Mouse (Mus musculus): ENCODE results near the gene Rptor.

The Rptor gene

DNA sequence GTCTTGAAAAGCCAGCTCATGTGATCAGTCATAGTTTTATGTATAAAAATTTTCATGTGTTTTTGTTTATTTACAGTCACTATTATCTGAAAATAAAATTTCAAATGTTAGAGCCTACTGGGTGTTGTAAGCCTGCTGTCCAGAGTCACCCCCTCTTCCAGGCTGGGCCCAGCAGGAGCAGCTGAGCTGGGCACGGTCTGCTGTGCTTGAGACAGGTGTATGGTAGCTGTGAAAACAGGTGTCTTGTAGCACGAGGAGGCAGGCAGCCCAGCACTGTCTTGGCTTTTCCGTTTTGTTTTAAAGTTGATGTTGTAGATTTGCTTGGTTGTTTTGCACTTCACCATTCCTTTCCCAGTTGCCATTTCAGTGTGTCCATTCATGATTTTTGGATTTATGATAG is 87.2 kb downstream of the Rptor start:
- CTCF ChIA-PET, result no interaction called here

DNA sequence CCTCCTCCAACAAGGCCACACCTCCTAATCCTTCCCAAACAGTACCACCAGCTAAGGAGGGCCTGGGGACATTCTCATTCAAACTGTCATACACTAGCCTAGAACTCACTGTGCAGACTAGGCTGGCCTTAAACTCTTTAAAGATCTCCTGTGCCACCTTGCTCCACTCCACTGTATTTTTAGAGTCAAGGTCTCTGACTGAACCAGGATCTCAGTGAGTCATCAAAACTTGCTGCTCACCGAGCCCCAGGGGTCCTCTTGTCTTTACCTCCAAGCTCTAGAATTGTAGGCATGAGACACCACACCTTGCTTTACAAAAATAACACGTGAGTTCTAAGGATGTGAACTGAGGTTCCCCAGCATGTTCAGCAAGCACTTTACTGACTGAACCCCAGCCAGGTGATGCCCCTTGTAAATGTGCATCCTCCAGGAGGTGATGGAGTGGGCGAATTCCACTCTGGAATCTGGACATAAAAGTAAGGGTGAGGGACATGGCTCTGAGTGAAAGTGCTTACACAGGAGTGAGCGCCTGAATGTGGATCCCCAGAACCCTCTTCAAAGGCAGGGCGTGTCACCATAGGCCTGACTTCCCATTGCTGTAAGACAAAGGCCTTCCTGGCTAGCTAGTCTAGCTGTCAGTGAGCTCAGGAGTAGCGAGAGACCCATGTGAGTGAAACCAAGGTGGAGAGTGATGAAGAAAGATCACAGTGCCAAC is 89.6 kb downstream of the Rptor start:
- CTCF ChIA-PET, result no interaction called here

DNA sequence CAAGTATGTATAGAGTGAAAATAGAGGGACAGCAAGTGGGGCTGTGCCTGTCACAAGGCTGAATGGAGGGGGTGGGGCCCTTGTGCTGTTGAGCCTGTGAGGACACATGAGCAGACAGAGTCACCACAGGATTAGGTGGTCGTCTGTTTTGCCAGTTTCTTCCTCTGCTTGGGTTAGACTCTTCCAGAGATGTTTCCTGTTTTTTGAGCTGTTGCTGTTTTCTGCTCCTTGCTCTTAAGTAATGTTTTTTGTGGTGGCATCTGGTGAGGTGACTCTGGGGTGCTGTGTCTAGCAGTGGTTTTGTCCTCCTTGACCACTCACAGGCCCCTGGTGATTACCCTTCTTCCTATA is 90.2 kb downstream of the Rptor start:
- CTCF ChIA-PET, result no interaction called here

DNA sequence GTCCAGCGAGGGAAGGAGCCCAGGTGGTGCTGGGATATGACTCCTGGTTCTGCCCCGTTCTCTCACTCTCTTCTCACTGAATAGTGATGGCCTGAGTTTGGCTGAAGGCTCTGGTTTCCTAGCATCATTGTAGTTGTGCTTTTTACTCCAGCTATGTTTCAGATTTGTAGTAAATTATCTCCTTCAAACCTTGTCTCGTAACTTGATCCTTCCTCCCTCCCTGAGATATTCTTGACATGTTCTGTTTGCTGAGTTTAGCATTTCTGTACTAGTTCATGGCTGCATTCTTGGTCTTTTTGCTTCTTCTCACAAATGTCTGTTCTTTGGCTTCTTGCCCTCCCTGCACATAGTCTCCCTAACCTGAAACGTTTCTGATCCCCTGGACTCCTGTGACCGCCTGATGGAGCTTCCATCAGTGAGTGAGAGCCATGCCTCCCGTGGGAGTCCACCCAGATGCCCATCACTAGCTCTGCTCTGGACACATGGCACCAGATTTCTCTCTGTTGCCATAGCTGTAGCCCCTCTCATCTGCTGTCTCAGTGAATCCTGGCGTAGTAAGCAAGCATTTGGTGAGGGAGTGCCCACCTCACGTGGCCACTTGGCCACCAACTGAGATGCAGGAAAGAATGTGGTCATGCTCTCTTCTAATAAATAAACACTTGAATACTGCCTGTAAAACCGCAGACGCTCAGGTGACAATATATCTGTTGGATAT is 91.6 kb downstream of the Rptor start:
- CTCF ChIA-PET, result no interaction called here

DNA sequence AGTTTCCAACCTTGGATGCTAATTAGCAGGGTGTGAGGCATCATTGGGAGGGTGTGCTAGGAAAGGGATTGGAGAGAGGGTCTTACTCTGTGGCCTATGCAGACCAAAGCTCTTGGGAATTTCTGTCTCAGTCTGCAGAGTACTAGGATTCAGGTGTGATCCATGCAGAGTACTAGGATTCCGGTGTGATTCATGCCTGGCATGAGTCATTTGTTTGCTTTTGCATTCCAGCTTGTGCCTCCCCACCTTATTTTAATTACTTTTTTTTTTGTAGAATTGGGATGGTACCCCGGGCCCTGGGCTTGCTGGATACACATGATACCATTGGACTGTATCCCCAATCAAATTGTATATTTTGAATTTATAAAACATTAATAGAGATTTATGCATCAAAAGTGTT is 93.7 kb downstream of the Rptor start:
- CTCF ChIA-PET, result interaction anchor here (0.6 kb wide), 1 partner anchor 229 kb away, joined by 3 read pairs; no protein-coding TSS in a partner anchor

DNA sequence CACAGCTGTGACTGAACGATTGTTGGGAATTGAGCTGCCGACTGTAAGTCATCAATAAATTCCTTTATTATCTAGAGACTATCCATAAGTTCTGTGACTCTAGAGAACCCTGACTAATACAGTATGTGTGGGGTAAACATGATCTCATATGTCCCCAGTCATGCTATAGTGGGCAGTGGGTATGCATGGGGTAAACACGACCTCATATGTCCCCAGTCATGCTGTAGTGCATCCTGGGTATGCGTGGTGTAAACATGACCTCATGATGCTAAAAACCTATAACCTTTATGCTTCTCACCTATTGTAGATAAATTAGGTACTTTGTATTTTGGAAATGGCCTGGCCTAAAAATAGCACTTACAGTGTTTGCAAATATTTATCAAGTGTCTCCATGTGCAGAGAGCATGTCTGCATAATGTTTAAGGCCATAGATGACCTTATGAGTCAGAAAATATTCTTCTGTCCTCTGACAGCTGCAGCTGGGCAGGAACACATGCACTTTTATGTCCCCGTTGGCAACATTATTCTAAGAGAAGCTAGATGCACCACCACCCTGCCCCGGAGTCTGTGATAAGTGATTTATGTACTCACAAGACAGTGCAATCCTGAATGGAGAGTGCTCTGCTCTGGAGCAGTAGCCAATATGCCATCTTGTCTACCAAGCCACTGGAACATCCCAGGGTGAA is 102.8 kb downstream of the Rptor start:
- CTCF ChIA-PET, result no interaction called here

DNA sequence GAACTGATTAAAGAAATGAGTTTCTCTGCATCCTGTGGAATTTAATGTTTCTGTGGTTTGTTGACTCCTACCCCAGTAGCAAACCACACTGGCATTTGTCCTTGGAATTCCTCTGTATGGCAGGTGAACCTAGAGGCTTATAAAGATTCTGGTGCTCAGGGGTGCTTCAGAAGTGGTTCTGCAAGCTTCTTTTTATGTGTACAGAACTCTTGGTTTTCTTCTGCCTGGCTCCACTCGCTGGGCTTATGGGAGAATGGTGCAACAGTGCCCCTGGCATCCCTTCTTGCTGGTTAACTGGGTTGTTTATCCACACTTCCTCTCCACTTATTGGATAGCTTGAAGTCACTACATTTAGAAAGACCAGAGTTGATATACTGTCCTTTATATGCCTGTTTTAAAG is 104.6 kb downstream of the Rptor start:
- CTCF ChIA-PET, result interaction anchor here (0.7 kb wide), 1 partner anchor 33 kb away, joined by 4 read pairs; no protein-coding TSS in a partner anchor

DNA sequence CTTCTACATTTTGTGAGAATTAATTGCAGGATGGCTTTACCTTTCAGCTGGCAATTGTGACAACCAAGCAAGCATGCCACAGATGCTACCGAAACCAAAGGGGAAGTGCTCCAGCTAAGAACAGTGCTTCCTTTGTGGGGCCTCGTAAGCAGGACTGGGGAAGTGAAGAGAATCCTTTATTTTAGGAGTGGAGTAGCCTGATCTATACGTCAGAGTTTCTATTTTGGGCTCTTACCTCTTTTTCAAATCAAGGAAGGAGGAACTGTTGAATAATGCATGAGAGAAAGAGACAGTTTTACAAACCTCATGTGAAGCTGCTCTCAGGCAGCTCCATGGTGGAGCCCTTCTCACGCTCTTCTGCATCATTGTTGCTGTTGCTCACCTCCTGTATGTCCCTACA is 106.5 kb downstream of the Rptor start:
- CTCF ChIA-PET, result interaction anchor here (0.6 kb wide), 1 partner anchor 163 kb away, joined by 3 read pairs; no protein-coding TSS in a partner anchor

DNA sequence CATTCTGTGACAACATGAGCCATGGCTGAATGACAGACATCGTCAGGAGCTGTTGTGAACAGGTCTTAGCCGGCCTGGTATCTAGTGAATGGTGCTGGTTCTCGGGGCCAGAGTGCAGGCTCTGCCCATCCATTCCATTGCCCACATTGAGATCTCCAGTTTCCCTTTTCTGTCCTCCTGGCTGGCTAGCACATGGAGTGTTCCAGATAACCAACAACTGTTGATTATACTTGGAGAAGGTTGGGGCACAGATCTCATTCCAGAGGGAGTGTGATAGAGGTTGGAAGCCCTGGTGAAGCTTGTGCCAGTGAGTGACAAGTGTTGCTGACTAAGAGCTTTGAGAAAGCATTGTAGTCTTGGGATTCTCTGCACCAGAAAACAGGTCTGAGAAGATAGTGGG is 107.6 kb downstream of the Rptor start:
- CTCF ChIA-PET, result interaction anchor here (0.6 kb wide), 1 partner anchor 56 kb away, joined by 11 read pairs; no protein-coding TSS in a partner anchor

DNA sequence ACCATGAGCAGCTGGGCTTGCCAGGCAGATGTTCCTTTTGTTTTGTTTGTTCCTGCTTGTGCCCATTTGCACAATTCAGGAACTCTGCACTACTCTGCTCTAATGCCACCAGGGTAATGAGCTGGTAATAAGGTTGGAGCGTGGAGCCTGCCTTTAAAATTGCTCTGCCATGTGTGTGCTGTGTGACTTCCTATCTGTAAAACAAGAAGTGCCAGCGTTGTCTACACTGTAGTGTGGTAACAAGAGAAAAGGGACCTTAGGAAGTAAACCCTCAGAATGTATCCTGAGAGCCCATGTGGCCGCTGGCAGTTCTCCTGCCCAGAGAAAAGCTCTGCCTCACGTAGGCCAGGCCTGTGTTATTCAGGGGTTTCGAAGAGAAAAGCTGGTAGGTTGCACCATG is 108.1 kb downstream of the Rptor start:
- CTCF ChIA-PET, result interaction anchor here (0.6 kb wide), 1 partner anchor 55 kb away, joined by 11 read pairs; no protein-coding TSS in a partner anchor

DNA sequence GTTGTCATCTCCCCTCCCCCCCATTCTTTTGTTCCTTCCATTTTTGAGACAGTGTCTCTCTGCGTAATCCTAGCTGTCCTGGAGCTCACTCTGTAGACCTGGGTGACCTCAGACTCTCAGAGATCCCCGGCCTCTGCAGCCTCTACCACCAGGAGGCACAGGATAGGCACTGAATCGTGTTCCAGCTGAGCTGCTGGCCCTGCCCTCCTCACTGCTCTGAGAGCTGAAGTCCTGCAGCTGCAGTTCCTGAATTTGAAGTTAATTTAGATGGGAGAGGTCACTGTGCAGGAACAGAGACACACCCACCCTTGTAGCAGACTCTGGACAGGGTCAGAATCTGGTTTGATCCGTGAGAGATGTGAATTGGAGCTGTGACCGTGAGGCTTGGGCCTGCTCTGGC is 112.7 kb downstream of the Rptor start:
- CTCF ChIA-PET, result no interaction called here

DNA sequence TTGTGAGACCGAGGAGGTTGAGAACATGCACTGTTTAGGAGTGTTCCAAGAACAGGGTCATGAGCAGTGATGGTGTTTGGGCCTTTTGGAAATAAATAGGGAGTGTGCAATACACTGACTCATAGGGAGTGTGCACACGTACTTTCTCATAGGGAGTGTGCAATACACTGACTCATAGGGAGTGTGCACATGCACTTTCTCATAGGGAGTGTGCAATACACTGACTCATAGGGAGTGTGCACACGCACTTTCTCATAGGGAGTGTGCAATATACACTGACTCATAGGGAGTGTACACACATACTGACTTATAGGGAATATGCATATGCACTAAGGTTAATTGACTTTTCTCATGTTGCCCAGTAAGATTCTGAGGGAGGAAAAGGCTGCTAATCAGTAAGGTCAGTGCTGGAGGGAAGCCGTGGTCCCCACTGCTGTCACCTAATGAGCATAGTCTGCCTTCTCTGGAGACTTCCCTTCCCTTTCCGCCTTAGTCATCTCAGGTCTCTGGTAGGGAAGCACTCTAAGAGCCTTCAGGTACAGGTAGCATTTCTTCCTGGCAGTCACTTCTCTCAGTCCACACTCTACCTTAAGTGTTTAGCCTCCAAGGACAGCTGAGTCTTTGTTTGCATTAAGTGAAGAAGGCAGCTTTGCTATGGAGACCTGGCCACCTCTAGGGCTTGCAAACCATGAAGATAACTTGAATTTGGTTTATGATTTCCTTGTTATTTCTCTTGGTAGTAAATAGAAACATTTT is 113.3 kb downstream of the Rptor start:
- CTCF ChIA-PET, result no interaction called here

DNA sequence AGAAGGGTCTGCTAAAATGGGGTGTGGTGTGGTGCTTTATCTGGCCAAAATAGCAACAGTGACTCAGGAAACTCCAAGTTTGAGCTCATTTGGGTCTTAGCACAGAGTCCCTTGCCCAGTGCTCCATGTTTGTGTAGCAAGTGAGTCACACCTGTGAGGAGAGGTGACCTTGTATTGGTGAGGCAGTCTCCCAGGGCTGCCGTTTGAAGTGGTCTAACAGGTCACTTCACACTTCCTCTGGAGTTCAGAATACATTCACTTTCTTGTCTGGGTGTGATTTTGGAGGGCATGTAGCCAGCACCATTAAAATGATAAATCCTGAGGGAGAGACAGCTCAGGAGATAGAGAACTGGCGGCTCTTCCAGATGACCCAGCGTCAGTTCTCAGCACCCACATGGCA is 115.4 kb downstream of the Rptor start:
- CTCF ChIA-PET, result no interaction called here

DNA sequence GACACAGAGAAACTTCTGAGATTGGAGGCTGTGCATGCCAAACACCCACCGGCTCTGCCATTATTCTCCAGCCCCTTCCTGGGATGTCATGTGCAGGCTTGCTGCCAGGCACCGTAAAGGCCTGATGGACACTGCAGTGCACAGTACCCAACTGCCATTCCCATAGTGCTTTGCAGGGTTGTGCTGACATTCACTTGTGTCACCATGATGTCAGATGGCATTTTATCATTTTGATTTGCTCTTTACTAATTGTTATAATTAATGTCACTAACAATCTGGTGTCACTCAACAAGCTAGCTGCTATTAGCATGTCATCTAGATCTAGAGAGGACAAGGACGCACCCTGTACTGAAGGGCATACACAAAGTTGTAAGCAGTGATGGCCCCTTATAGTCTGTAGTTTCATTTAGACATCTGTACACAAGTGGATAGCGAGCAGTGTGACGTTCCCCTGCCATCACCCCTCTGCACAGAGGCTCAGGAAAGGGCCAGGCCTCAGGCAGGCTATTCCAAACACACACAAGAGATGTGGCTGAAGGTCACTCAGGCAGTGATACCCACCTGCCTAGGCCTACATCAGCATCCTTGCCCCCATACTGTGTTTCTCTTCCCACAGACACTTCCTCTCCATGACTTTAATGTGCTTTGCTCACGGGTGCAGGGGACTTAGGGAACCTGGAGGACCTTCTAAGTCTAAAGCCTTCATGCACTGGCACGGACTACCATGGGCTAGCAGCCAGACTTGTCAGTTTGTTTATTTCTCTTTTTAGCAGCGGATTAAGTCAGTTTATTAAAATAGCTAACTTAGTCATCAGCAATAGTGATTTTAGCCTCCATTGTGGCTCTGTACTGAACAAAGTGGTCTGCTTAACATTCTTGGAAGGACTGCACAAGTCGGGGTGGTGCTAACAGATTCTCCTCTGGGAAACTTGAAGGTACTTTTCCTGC is 117.7 kb downstream of the Rptor start:
- CTCF ChIA-PET, result no interaction called here

DNA sequence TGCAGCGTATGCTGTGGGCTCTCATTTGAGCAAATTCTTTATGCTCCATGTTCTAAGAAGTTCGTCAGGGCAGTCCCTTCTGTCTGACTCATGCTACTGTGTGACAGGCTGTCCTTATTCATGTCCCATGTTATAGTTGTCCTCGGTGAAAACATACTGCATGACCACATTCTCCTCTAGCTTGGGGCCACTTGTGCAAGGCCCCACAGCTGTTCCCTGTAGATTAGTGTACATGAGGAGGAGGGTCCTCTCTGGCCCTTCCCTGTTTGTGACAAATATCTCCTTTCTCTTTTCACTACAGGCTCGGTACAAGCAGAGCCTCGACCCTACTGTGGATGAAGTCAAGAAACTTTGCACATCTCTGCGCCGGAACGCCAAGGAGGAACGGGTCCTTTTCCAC is 122.0 kb downstream of the Rptor start:
- CTCF ChIA-PET, result no interaction called here

DNA sequence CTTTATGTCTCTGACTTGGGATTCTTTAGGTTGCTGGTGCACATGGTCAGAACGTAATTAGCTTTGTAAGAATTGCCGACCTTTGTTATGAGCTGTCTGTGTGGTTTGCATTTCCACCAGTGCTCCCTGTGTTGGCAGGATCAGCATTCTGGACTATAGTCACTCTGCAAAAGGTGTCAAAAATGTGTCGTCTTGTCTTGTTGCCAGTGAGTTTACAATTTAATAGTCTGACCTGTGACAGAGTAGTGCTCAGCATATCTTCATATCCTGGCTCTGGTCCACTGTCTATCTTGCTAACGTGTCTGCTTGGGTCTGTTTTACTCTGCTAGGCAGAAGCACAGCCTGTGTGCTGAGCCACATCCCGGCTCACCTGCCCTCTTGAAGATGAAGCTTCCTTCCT is 128.7 kb downstream of the Rptor start:
- CTCF ChIA-PET, result no interaction called here

DNA sequence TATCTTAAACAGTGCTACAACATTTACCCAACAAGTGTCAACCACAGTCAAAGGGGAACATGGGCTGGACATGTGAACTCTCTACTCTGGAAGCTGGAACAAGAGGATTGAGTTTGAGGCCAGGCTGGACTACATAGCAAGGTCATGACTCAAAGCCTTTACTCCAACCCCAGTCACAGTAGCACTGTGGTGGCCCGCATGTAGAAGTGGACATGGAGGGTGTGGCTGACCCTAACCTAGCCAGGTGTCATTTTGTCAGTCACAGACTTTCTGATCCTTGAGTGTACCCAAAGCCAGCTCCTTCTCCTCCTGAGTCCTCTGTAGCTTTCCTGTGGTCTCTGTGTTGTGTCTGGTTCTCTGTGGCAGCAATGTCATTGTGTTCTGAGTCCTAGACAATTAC is 129.7 kb downstream of the Rptor start:
- CTCF ChIA-PET, result no interaction called here

DNA sequence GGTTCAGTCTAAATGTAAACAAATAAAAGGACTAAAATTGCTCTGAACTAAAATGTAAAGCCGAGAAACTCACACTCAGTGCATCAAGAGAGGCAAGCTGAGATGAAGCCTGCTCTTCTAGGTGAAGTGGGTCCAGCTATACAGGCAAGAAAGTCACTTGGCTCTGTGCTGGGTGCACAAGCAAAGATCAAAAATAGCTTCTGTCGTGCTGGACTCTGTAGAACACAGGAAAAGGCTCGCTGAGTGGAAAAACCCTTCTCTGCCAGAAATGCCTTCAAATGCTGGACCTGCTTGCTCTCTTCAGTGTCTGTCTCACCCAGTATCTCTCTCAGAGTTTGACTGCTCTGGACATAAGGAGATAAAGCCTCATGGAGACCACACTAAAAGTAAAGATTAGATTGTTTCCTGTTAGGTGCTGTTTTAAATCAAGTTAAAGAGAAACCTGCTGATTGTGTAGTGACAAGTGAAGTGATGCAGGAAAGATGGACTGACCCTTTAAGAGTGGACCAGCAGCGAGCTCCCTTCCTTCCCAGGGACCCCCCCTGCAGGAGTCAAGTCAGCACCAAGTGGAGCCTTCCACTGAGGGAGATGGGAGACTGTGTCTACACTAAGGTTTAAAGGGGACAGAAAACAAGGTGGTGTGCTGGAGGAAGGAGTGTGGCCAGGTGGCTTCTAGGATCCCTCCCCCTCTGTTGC is 130.4 kb downstream of the Rptor start:
- CTCF ChIA-PET, result no interaction called here

DNA sequence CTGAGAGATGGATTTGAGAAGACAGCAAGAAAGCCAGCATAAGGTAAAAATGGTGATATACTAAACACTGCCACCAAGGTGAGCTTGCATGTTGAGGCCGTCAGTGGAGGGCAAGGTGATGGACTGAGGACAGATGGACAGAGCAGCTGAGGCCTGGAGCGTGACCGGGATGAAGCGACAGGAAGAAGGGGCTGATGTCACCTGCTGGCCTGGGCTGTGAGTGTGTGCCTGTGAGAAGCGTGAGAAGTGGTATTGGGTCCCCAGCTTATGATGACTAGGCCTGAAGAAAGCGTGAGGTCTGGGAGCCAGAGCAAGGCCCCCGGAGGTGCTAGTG is 130.9 kb downstream of the Rptor start:
- CTCF ChIA-PET, result no interaction called here

DNA sequence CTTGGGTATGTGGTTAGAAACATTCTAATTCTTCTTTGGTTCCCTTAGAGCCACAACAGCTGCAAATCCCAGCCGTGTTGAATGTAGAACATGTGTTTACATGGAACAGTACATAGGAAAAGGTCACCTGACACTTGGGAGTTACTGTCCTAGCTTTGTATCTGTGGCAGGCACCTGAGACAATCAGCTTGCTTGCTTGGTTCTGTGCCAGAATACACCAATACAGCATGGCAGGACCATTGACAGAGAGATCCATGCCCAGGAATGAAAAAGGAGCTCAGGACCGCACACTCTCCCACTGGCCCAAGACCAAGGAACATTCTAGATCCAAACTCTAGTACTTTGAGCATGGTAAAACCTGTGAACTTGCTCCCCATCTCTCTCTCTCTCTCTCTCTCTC is 132.4 kb downstream of the Rptor start:
- CTCF ChIA-PET, result no interaction called here
